Mouse (Mus musculus) C2C12 (cell line): ENCODE measurements around the gene Nfib.

ENCODE experiments used
- CEBPB ChIP-seq: IDR thresholded peaks from one replicate; pipeline ENCODE4 v1.6.1; 2011; ENCODE audit warnings: low read depth, mild to moderate bottlenecking, control low read depth, moderate library complexity
- CTCF ChIP-seq: IDR thresholded peaks from one replicate; pipeline ENCODE4 v1.5.1; 2011; ENCODE audit not compliant: control insufficient read depth, insufficient read depth, insufficient read length
- FOSL1 ChIP-seq: IDR thresholded peaks from one replicate; pipeline ENCODE4 v1.8.0; 2011; ENCODE audit warnings: mild to moderate bottlenecking, low read length; ENCODE audit not compliant: poor library complexity, insufficient read depth, severe bottlenecking
- MAX ChIP-seq: IDR thresholded peaks from one replicate; pipeline ENCODE4 v1.6.1; 2011; ENCODE audit warnings: mild to moderate bottlenecking, control low read depth
- MYOD1 ChIP-seq: IDR thresholded peaks from one replicate; pipeline ENCODE4 v1.6.1; 2011; ENCODE audit warnings: low read depth; ENCODE audit not compliant: control insufficient read depth, insufficient read length
- MYOG ChIP-seq: IDR thresholded peaks from one replicate; pipeline ENCODE4 v1.6.1; 2011; ENCODE audit not compliant: control insufficient read depth, insufficient read length; ENCODE audit errors: extremely low read depth
- USF1 ChIP-seq: IDR thresholded peaks from one replicate; pipeline ENCODE4 v1.6.1; 2011; ENCODE audit warnings: low read depth, mild to moderate bottlenecking, control low read depth, moderate library complexity

GRCm38 (mm10) chr4:82380578-82380977, 325.0 kb downstream of the Nfib start:
- no peak for TF ChIP-seq CTCF
- TF ChIP-seq USF1, result no peak
- no peak for TF ChIP-seq FOSL1
- TF ChIP-seq CEBPB, result no peak
- TF ChIP-seq MAX, result no peak
- no peak for TF ChIP-seq MYOD1
- no peak for TF ChIP-seq MYOG
